Mouse (Mus musculus) adrenal gland, adult 8-10 months (tissue): ENCODE results near the gene Nr1h3. TPM values are rescaled to one million over a fixed set of nuclear protein-coding genes. Genes with fewer than 3 reads are reported as not detected.
A peak's percentile ranks its signal among the peaks of the same experiment; 100 is the strongest.

Experiments used
- DNase-seq: peaks from one replicate; pipeline ENCODE4 v3.0.0; 2022
- total RNA-seq, 4 experiments: library from RNA; stranded (reverse); gene quantifications; 2 replicates each; pipeline ENCODE4 v1.2.4; 2022

Nr1h3 gene
- total RNA-seq, 4 experiments from 2014 or later: 21.1 to 32.1 (median 25.4) TPM

- DNase-seq: no peak
Measured at GRCm38 (mm10) chr2:91183711-91184405, 18.8 kb downstream of the Nr1h3 start, which contains the start of gene Madd. TSS of gene Madd (minus strand) at chr2:91183837.

- DNase-seq: peak; percentile 91
Measured at GRCm38 (mm10) chr2:91183148-91183513, 19.5 kb downstream of the Nr1h3 start.

DNA sequence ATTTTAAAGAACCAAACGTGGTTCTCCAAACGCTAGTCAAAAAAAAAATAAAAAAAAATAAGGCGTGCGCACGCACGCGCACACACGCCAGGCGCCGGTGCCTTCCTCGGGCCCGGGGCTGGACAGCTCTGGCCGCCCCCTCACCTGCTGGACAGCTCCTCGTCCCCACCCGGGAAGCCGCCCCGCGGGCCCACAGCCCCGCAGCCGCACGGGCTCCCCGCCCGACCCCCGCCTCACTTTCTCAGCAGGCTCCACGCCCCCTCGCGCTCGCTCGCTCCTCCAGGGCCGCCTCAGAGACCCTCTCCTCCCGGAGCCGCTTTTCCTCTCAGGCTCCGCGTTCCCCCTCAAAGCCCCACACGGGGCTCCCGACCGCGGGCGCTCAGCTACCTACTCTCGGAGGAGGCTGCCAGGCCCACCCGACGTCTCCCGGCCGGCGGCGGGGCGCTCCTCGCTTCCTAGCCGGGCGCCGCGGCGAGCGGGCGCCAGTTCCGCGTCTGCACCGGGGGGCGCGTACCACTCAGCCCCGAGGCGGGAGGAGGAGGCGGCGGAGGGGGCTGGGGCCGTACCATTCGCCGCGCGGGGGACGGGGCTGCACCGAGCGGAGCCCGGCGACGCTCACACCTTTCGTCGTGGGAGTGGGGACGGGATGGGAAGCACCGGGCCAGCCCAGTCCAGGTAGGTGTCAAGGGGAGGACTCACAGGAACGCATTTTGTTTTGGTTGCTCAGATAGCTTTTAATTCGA is 20.1 kb downstream of the Nr1h3 start:
- peak; percentile 34 for DNase-seq

- no peak for DNase-seq
Measured at GRCm38 (mm10) chr2:91182016-91182404, 20.6 kb downstream of the Nr1h3 start.

- no peak for DNase-seq
Measured at GRCm38 (mm10) chr2:91180706-91181105, 21.9 kb downstream of the Nr1h3 start.

DNA sequence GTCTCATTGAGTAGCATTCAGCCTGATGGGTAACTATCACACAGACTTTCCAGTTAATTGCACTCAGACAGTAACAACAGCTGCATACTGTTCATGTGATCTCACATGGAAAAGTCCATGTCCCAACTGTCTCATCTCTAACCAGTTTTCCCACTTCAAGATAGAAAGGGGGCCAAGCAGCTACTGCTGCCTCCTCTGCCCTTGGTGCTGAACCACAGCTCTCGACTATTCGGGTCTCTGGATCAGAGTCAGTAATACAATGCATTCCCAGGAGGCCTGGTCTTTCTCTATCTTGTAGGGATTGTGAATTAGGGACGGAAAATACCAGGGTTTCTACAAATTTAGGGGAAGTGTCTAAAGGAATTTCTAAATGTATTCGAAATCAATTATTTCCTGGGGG is 22.8 kb downstream of the Nr1h3 start:
- DNase-seq: no peak

DNA sequence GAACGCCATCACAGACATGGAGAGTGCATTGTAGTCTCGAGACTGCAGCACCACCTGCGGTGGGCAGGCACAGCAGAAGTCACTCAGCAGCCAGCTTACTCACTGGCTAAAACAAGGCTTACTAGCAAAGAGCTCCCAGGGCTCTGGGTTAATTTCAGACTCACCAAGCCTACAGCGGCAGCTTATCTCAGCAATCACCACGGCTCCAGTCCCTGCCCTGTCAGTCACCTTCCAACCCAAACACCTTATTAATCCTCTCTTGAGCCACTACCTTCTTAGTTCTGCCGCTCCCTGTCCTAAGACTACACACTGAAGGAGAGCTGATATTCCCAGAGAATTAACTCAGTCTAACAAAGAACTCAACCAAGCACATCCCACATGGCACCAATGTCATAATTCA is 26.4 kb downstream of the Nr1h3 start:
- DNase-seq: no peak

GRCm38 (mm10) chr2:91175490-91175889 is 27.1 kb downstream of the Nr1h3 start:
- no peak for DNase-seq

DNA sequence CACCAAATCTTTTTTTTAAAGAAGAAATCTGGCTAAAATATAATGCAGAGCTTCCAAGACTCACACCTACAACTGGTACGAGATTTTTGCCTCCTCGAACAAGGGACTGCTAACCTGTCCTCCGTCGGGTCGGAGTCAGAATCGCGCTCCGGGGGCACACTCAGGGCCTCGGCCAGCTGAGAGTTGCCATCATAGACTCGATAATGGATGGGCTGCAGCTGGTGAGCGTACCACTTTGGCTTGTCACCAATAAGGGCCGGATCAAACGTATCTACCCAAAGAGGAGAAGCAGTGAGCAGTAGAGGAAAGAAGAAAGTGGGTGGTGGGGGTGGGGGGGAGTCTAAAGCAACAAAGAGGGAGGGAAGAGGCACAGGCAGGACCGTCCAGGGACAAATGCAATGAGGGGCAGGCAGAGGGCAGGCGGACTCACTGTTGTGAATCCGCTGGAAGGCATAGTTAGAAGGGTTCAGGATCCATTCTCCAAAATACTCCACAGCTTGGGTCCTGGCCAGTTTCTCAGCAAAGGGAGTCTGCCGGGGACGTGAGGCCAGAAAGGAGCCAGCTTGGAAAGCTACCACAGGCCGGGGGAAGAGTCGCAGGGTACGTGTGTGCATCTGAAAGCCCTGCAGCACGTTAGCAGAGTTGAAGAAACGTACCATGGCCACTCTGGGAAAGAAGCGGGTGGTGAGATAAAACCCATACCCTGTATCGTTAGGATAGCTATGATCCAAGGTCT is 32.9 kb downstream of the Nr1h3 start:
- no peak for DNase-seq

DNA sequence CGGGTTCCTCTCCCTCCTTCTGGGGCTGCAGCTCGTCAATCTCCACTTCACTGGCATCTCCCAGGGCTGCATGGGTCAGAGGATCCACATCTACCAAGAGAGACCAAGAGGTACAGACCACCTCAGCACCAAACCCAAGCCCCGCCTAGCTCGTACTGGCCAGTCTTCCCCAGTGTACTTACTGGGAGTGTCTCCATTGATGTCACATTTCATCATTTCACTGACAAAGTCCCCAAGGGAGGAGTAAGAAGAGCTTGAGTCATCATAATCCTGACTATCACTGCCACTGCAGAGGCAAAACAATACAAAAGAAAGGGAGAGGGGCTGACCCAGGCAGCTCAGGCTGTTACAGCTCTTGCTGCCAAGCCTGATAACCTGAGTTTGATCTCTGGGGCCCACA is 35.0 kb downstream of the Nr1h3 start:
- DNase-seq: no peak

GRCm38 (mm10) chr2:91164991-91165390 is 37.6 kb downstream of the Nr1h3 start:
- no peak for DNase-seq

- DNase-seq: no peak
Measured at GRCm38 (mm10) chr2:91163532-91163931, 39.1 kb downstream of the Nr1h3 start.

- DNase-seq: no peak
Measured at GRCm38 (mm10) chr2:91162952-91163351, 39.7 kb downstream of the Nr1h3 start.

DNA sequence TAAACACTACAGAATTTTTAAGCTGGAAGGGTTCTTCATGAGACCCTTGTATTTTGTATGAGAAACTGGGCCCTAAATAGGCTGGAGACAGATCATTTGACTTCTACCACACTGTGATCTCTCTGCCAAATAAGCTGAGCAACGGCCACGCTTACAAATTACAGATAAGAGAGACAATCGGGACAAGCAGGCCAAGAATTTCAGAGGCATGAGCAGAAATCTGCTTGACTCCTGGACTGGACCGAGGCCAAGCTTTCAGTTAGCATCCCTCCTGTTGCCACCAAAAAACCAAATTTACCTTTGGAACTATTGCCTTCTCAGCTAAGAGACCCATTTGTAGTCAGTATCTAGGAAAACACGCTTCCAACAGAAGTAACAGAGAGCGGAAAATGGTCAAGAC is 42.0 kb downstream of the Nr1h3 start:
- DNase-seq: no peak

DNA sequence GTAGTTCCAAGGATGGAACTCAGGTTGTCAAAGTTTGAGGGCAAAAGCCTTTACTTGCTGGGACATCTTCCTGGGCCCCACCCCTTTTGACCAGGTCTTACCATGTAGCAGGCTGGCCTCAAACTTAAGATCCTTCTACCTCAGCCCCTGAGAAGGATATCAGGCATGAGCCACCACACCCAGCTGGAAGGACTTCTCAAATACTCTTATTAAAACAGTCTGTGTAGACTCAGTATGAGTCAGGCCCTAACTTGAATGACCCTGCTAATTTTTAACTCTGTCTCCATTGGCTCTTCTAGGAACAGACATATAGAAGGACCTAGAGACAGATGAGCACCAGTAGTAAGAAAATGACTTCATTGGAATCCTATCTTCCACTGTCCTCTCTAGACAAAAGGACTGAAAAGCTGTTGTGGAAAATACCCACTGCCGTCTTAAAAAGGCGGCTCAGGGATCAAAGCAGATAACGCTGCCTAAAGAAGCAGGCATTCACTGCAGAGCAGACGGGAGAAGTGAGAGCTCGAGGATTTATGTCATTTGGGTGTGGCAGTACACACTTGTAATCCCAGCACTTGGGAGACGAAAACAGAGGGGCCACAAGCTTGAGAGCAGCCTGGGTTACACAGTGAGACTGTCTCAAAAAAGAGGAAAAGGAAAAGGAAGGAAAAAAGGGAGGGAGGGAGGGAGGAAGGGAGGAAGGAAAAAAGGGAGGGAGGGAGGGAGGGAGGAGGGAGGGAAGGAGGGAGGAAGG is 45.5 kb downstream of the Nr1h3 start:
- no peak for DNase-seq

DNA sequence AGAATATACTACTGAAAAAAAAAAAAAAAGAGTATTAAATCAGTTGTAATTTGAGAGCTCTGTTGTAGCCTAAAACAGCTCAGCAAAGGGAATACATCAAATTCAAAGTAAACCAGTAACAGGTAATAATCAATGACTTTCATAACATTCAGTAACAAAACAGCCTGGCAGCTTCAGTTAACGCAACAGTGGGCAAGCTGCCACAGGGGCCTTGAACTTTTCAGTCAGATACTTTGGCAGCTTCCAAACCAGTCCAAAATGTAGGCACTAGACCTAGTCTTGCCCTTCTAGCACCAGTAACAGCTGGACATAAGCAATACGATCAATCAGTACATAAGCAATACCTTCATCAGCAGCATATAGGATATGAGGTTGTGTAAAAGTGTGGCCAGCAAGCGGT is 48.5 kb downstream of the Nr1h3 start:
- peak; percentile 66 for DNase-seq

- no peak for DNase-seq
Measured at GRCm38 (mm10) chr2:91152885-91153377, 49.7 kb downstream of the Nr1h3 start.

DNA sequence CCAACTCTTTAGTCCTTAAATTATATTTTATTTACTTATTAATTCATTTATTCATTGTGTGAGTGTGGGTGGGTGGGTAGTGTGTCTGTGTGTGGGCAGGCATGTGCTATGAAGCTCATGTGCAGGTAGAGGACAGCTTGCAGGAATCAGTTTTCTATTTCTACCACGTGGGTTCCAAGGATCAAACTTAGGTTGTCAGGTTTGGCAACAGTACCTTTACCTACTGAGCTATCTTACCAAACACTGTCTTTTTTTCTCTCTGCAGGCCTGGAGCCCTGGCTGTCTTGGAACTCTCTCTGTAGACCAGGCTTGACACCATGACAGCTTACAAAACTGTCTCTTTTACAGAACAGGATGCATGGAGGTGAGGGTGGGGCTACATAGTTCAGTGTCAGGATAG is 51.3 kb downstream of the Nr1h3 start:
- no peak for DNase-seq

DNA sequence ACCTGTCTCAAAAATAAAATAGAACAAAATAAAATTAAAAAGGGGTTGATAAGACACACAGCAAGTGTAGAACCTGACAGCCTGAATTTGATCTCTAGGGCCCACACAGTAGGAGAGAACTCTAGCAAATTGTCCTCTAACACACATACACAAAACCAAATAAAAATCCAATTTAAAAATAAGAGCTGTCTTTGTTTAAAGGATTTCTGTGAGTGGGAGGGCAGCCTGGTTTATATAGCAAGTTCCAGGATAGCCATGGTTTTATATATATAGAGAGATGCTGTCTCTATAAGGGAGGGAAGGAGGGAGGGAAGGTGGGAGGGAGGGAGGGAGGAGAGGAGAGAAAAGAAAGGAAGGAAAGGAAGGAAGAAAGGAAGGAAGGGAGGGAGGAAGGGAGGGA is 54.5 kb downstream of the Nr1h3 start:
- DNase-seq: no peak

DNA sequence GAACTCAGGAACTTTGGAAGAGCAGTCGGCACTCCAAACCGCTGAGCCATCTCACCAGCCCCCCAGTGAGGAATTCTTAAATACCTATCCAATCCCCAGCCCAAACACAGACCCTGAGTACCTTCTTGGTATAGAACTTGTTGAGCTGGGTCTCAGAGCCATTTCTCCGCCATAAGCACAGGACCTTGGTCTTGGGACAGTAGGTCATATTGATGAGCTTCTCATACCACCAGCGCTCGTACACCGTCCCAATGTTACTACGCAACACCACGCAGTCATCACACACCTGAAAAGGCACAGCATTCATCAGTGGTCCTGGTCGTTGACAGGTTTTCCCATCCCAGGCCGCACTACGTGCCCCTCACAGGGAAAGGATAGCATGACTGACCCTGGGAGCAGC is 59.2 kb downstream of the Nr1h3 start:
- no peak for DNase-seq

- no peak for DNase-seq
Measured at GRCm38 (mm10) chr2:91142920-91143319, 59.7 kb downstream of the Nr1h3 start.

- no peak for DNase-seq
Measured at GRCm38 (mm10) chr2:91139764-91140163, 62.9 kb downstream of the Nr1h3 start.

- no peak for DNase-seq
Measured at GRCm38 (mm10) chr2:91139311-91139710, 63.3 kb downstream of the Nr1h3 start.
